In genomic region chr2:73270071-73270592, GRCm38 (mm10) we compare ENCODE assay signal across 11 mouse cellular contexts. TPM values are rescaled to one million over a fixed set of nuclear protein-coding genes. Genes with fewer than 3 reads are reported as not detected.
A peak's percentile ranks its signal among the peaks of the same experiment; 100 is the strongest.
DNase-seq lines count a peak whose midpoint lies in the region; ATAC-seq lines count a peak whose summit lies in the region.
"Had no signal": no experiment of that assay in that cellular context is flagged by ENCODE, and none has a peak within 500 bp of the region (broad histone marks: within the 10 kb centered on the region; RNA-seq: fewer than 3 reads in every experiment).

No protein-coding gene starts in this region.

- H3K4me2 ChIP-seq in heart, embryonic 14.5 days (ENCODE audit: low read length), result peak overlapping the region; percentile 79; the same call in 1 of the 2 replicates
- H3K4me2 ChIP-seq in embryonic facial prominence, embryonic 12.5 days (replicated peaks), result 0 out of 2 replicates have a peak overlapping the region, but pooled peaks have one; percentile 58

- no peak for DNase-seq in heart, postnatal 10 days
- no peak for DNase-seq in limb, embryonic 10.5 days (ENCODE audit: low spot score)
- no peak for DNase-seq in right cerebral cortex, postnatal 25 days
- no peak for DNase-seq in thymus, adult 18-20 months
- no peak for DNase-seq in cerebellum, postnatal 25 days

- H3K9me3 ChIP-seq in heart, embryonic 14.5 days (ENCODE audit: control insufficient read depth, low read length), result no peaks in the 10 kb centered on the region
- no peaks in the 10 kb centered on the region for H3K9me3 ChIP-seq in embryonic facial prominence, embryonic 12.5 days
- H3K9me3 ChIP-seq in limb, embryonic 10.5 days (replicated peaks), result no peaks in the 10 kb centered on the region

- no peaks in the 10 kb centered on the region for H3K36me3 ChIP-seq in heart, embryonic 14.5 days (ENCODE audit: control insufficient read depth, insufficient read depth, low read length)
- H3K36me3 ChIP-seq in embryonic facial prominence, embryonic 12.5 days, result no peaks in the 10 kb centered on the region
- H3K36me3 ChIP-seq in limb, embryonic 10.5 days, result no peaks in the 10 kb centered on the region

- H3K9ac ChIP-seq in heart, embryonic 14.5 days (ENCODE audit: low read length), result no peak overlapping the region
- H3K9ac ChIP-seq in embryonic facial prominence, embryonic 12.5 days, result no peak overlapping the region

- intact Hi-C loops in heart, postnatal 10 days (cut with DNase I), result loop anchor here (5.0 to 10.0 kb wide), 2 partner anchors 538 to 625 kb away; no protein-coding TSS in a partner anchor

- no peak overlapping the region for H3K27ac ChIP-seq in heart, embryonic 14.5 days (replicated peaks in 1 of 2; ENCODE audit: control insufficient read depth in 1 of 2, insufficient read depth in 1 of 2, low read depth in 2 of 2, low read length in 2 of 2)
- no peak overlapping the region for H3K27ac ChIP-seq in embryonic facial prominence, embryonic 12.5 days
- H3K27ac ChIP-seq in limb, embryonic 10.5 days, result no peak overlapping the region

- H3K27me3 ChIP-seq in heart, embryonic 14.5 days (ENCODE audit: control insufficient read depth, insufficient read depth, low read length), result peaks cover 74% of the 10 kb centered on the region
- peaks cover 80% of the 10 kb centered on the region for H3K27me3 ChIP-seq in embryonic facial prominence, embryonic 12.5 days
- peaks cover 100% of the 10 kb centered on the region for H3K27me3 ChIP-seq in limb, embryonic 10.5 days (ENCODE audit: low read depth, poor library complexity, severe bottlenecking)

- 1% methylated on average over 14 of the region's 14 CpGs for WGBS in heart, embryonic 14.5 days
- WGBS in embryonic facial prominence, embryonic 12.5 days, result under 1% methylated on average over 14 of the region's 14 CpGs
- WGBS in limb, embryonic 10.5 days, result under 1% methylated on average over 14 of the region's 14 CpGs

- H3K4me3 ChIP-seq in heart, embryonic 14.5 days (ENCODE audit: control insufficient read depth in 1 of 2, insufficient read depth in 1 of 2, low read depth in 1 of 2, low read length in 2 of 2), result no peak overlapping the region
- no peak overlapping the region for H3K4me3 ChIP-seq in embryonic facial prominence, embryonic 12.5 days
- H3K4me3 ChIP-seq in limb, embryonic 10.5 days, result peak overlapping the region; percentile 53

- H3K4me1 ChIP-seq in heart, embryonic 14.5 days (ENCODE audit: control insufficient read depth in 2 of 2, insufficient read depth in 2 of 2, low read length in 2 of 2), result peaks cover 8 to 41% of the 10 kb centered on the region in 2 experiments; a peak in 3 of 4 replicates
- H3K4me1 ChIP-seq in embryonic facial prominence, embryonic 12.5 days, result peaks cover 31% of the 10 kb centered on the region
- H3K4me1 ChIP-seq in limb, embryonic 10.5 days, result peaks cover 67% of the 10 kb centered on the region

- ATAC-seq in heart, embryonic 14.5 days (ENCODE audit: insufficient number of reproducible peaks, insufficient read depth, low FRiP score, low read depth), result no peak
- ATAC-seq in CD4-positive, CD25-positive, alpha-beta regulatory T cell, adult 4 months, result peak; percentile 51
- ATAC-seq in embryonic facial prominence, embryonic 12.5 days (ENCODE audit: insufficient number of reproducible peaks, insufficient read depth, low FRiP score, low TSS enrichment), result no peak

RNA-seq across cellular contexts. Expression of gene Sp9, which starts 1.6 kb away (rescaled TPM):
- polyA plus RNA-seq in heart, embryonic 14.5 days (2014; fragmentation: Nextera tagmentation; extraction: Ambion mirVana), result not detected in 2 replicates
- not detected for total RNA-seq in heart, postnatal 10 days (2021)
- not detected for polyA plus RNA-seq in CD4-positive, CD25-positive, alpha-beta regulatory T cell, adult 4 months (2017; shearing (Covaris generic))
- 0.90 and 1.6 TPM in 2 replicates for polyA plus RNA-seq in embryonic facial prominence, embryonic 12.5 days (2016; fragmentation: Nextera tagmentation; extraction: Ambion mirVana)
- 0.19 and 0.36 TPM in 2 replicates for polyA plus RNA-seq in limb, embryonic 10.5 days (2016; fragmentation: Nextera tagmentation; extraction: Ambion mirVana)
- total RNA-seq: gastrocnemius, adult 18-20 months; liver, adult 2 months; megakaryocyte progenitor cell, adult 5-6 weeks had no signal
- polyA plus RNA-seq: liver, adult 2 months had no signal

RNA-seq across cellular contexts. Expression of gene Scrn3, which starts 42.3 kb away (rescaled TPM):
- 13.7 and 14.3 TPM in 2 replicates for polyA plus RNA-seq in heart, embryonic 14.5 days (2014; fragmentation: Nextera tagmentation; extraction: Ambion mirVana)
- total RNA-seq in heart, postnatal 10 days (2021), result 10 to 100 TPM; 14.0 to 17.4 TPM
- polyA plus RNA-seq in CD4-positive, CD25-positive, alpha-beta regulatory T cell, adult 4 months (2017; shearing (Covaris generic)), result 10 to 100 TPM; 11.4 to 11.5 TPM
- polyA plus RNA-seq in embryonic facial prominence, embryonic 12.5 days (2016; fragmentation: Nextera tagmentation; extraction: Ambion mirVana), result 13.9 and 16.2 TPM in 2 replicates
- 14.7 and 16.5 TPM in 2 replicates for polyA plus RNA-seq in limb, embryonic 10.5 days (2016; fragmentation: Nextera tagmentation; extraction: Ambion mirVana)

RNA-seq across cellular contexts. Expression of gene Cir1, which starts 42.4 kb away (rescaled TPM):
- 15.4 and 19.0 TPM in 2 replicates for polyA plus RNA-seq in heart, embryonic 14.5 days (2014; fragmentation: Nextera tagmentation; extraction: Ambion mirVana)
- total RNA-seq in heart, postnatal 10 days (2021), result 10 to 100 TPM; 13.7 to 14.0 TPM
- 10 to 100 TPM; 18.1 to 29.4 TPM for polyA plus RNA-seq in CD4-positive, CD25-positive, alpha-beta regulatory T cell, adult 4 months (2017; shearing (Covaris generic))
- polyA plus RNA-seq in embryonic facial prominence, embryonic 12.5 days (2016; fragmentation: Nextera tagmentation; extraction: Ambion mirVana), result 26.8 and 29.7 TPM in 2 replicates
- 12.2 and 14.3 TPM in 2 replicates for polyA plus RNA-seq in limb, embryonic 10.5 days (2016; fragmentation: Nextera tagmentation; extraction: Ambion mirVana)

RNA-seq across cellular contexts. Expression of gene Ola1, which starts 51.4 kb away (rescaled TPM):
- 62.7 and 67.6 TPM in 2 replicates for polyA plus RNA-seq in heart, embryonic 14.5 days (2014; fragmentation: Nextera tagmentation; extraction: Ambion mirVana)
- total RNA-seq in heart, postnatal 10 days (2021), result 10 to 100 TPM; 53.9 to 59.5 TPM
- 10 to 100 TPM; 77.4 to 77.6 TPM for polyA plus RNA-seq in CD4-positive, CD25-positive, alpha-beta regulatory T cell, adult 4 months (2017; shearing (Covaris generic))
- polyA plus RNA-seq in embryonic facial prominence, embryonic 12.5 days (2016; fragmentation: Nextera tagmentation; extraction: Ambion mirVana), result 106 and 108 TPM in 2 replicates
- polyA plus RNA-seq in limb, embryonic 10.5 days (2016; fragmentation: Nextera tagmentation; extraction: Ambion mirVana), result 107 and 112 TPM in 2 replicates
